Mouse (Mus musculus): ENCODE measurements around the gene Cfap74. TPM values are rescaled to one million over a fixed set of nuclear protein-coding genes. Genes with fewer than 3 reads are reported as not detected.
A peak's percentile ranks its signal among the peaks of the same experiment; 100 is the strongest.

Gene Cfap74
- polyA plus RNA-seq, 1 experiment from 2014 or later: 1.5 TPM

DNA sequence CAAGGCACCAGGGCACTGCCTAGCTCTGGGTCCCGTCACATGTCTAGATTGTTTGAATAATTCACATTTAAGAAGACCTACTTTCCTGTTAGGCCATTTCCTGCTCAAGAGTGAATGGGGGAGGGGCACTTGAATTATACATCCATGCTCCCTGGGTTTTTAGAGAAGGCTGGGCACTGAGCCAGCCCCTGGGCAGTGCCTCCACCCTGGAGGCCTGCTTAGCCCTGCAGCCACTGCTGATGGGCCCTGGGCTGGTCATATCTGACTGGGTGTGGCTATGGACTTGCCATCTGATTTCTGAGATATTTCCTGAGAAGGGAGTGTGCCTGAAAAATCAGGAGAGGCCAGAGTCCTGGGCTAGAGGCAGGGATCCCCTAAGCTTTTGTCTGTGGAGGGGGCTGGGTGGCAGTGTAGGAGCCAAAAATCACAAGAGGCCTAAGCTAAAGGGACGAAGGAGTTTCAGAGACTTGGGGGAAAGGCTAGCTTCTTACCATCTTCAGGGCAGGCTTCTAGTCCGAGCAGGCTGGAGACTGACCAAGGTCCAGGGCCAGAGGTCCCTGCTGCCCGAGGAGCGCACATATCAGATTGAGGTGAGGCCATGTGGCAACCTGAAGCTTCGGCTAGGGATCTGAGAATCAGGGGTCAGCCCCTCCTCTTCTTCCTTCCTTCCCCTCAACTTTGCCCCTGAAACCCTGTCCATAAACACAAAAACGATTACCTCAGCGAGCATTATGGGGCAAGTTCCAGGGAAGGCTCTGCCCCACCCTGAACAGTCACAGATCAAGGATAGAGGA lies 79.4 kb downstream of the Cfap74 start:
- ATAC-seq (ENCODE audit: low FRiP score, low TSS enrichment): peak; percentile 79
- 48% methylated on average over 8 of the region's 8 CpGs for WGBS

DNA sequence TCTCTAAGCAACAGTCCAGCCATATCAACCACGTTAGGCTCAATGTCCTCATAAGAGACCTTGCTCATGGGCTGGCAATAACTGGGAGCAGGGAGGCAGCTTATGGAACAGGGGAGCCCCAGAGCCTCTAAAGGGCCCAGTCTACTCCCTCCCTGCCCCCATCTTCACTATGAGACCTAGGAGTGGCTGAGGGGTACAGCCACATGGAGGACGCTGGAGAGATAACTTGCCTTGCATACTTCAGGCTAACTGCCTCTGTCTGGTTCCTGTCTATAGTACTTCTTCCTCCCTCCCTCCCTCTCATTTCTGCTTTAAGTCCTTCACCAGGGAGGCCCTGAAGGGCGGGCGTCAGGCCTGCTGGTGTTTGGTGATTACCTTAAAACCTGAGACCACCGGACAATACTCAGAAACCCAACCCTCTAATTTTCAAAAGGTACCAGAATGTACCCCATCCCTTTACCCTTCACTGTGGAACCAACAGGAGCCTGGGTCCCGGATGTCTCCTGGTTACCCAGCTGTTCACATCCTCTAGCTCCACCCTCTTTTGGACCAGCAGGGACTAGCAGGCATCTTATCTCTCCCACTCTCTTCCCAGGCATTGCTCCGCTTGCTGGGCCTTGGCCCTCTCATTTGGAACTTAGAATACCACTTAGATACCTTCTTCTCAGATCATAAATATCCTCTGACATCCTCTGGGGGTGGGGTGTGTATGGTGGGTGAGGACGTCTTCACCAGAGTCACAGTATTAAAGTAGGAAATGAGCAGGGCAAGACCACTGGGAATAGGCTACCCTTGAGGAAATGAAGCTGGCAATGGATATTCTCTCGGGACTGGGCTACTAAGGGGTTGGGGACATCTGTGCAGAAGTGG lies 80.3 kb downstream of the Cfap74 start:
- Histone ChIP-seq H3K4me1 (ENCODE audit: insufficient read depth, low read length) (peaks cover 46% of the 10 kb centered on the region), H3K27ac (ENCODE audit: low read length) (peak overlapping the region; percentile 90), H3K36me3 (ENCODE audit: insufficient read depth, low read length) (no peaks in the 10 kb centered on the region), H3K9me3 (ENCODE audit: low read length) (no peaks in the 10 kb centered on the region), H3K4me2 (replicated peaks; ENCODE audit: low read depth, low read length) (no peak overlapping the region), H3K9ac (replicated peaks; ENCODE audit: low read length) (0 out of 2 replicates have a peak overlapping the region, but pooled peaks have one; percentile 14), H3K4me3 (ENCODE audit: low read length) (no peak overlapping the region), H3K27me3 (ENCODE audit: insufficient read depth, low read length) (no peaks in the 10 kb centered on the region)
- no peak for ATAC-seq (ENCODE audit: low FRiP score, low TSS enrichment)
- WGBS: 77% methylated on average over 9 of the region's 9 CpGs

More for the DNA sequence above, 79.4 kb downstream of the Cfap74 start:
- Histone ChIP-seq H3K36me3 (ENCODE audit: insufficient read depth, low read length) (no peaks in the 10 kb centered on the region), H3K4me1 (ENCODE audit: insufficient read depth, low read length) (peaks cover 37% of the 10 kb centered on the region), H3K4me2 (replicated peaks; ENCODE audit: low read depth, low read length) (0 out of 2 replicates have a peak overlapping the region, but pooled peaks have one; percentile 9), H3K9ac (replicated peaks; ENCODE audit: low read length) (peak overlapping the region; percentile 20; the same call in 1 of the 2 replicates), H3K27me3 (ENCODE audit: insufficient read depth, low read length) (no peaks in the 10 kb centered on the region), H3K4me3 (ENCODE audit: low read length) (no peak overlapping the region), H3K9me3 (ENCODE audit: low read length) (no peaks in the 10 kb centered on the region), H3K27ac (ENCODE audit: low read length) (peak overlapping the region; percentile 90)

DNA sequence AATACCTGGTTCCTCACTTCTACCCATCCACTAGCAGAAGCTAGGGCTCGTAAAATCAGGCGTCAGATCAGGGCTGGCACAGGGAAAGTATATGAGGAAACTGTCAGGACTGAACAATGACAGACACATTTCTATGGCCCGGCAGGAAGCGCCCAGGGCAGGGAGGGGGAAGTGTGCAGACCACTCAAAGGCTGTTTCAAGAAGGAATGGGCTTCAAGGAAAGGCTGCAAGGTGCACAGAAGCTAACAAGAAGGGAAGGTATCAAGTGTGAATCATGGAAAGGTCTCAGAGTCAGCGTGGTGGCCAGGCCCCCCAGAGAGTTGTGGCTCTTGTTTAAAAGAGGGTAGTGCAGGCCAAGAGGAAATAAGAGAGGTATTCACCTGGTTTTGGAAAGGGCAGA lies 81.5 kb downstream of the Cfap74 start:
- 24% methylated on average over 5 of the region's 5 CpGs for WGBS
- no peaks in the 10 kb centered on the region for H3K27me3 ChIP-seq (ENCODE audit: insufficient read depth, low read length)
- H3K9ac ChIP-seq (replicated peaks; ENCODE audit: low read length): peak overlapping the region; percentile 100
- H3K4me1 ChIP-seq (ENCODE audit: insufficient read depth, low read length): peaks cover 54% of the 10 kb centered on the region
- peak overlapping the region; percentile 81 for H3K27ac ChIP-seq (ENCODE audit: low read length)
- no peaks in the 10 kb centered on the region for H3K9me3 ChIP-seq (ENCODE audit: low read length)
- H3K4me2 ChIP-seq (replicated peaks; ENCODE audit: low read depth, low read length): peak overlapping the region; percentile 83
- no peaks in the 10 kb centered on the region for H3K36me3 ChIP-seq (ENCODE audit: insufficient read depth, low read length)
- no peak for ATAC-seq (ENCODE audit: low FRiP score, low TSS enrichment)
- peak overlapping the region; percentile 99 for H3K4me3 ChIP-seq (ENCODE audit: low read length)

DNA sequence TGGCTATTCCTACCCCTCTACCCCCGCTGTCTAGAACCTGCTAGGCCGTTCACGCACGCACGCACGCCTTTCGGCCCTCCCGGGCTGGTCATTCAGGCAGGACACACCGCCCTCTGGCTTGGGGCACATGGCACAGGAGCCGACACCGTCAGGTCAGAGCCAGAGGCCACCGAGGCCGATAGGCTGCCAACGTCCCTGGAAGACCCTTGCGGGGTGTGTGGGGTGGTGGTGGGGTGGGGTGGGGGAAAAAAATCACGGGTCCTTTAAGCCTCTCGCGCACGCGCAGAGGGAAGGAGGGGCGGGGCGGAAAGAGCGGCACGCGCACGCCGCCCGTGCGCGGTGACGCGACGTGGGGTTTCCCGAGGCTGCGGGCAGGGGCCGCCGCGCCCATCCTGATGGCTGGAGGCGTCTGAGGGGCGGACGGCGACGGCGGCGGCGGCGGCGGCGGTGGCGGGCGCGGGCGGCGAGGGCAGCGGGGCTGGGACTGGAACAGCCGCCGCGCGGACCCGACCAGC lies 82.1 kb downstream of the Cfap74 start, which contains the start of gene Gnb1:
TSS of gene Gnb1 (plus strand) at position 372 of the 515 bp plus-strand sequence.
- Histone ChIP-seq H3K4me1 (ENCODE audit: insufficient read depth, low read length) (peaks cover 54% of the 10 kb centered on the region), H3K27me3 (ENCODE audit: insufficient read depth, low read length) (no peaks in the 10 kb centered on the region), H3K9ac (replicated peaks; ENCODE audit: low read length) (peak within 1 kb of the TSS; percentile 100), H3K9me3 (ENCODE audit: low read length) (no peaks in the 10 kb centered on the region), H3K36me3 (ENCODE audit: insufficient read depth, low read length) (no peaks in the 10 kb centered on the region), H3K4me2 (replicated peaks; ENCODE audit: low read depth, low read length) (peak within 1 kb of the TSS; percentile 83), H3K4me3 (ENCODE audit: low read length) (peak within 1 kb of the TSS; percentile 99), H3K27ac (ENCODE audit: low read length) (peak within 1 kb of the TSS; percentile 93)
- WGBS: 0% methylated on average over 38 of the region's 60 CpGs
- peak; percentile 85 for ATAC-seq (ENCODE audit: low FRiP score, low TSS enrichment)

DNA sequence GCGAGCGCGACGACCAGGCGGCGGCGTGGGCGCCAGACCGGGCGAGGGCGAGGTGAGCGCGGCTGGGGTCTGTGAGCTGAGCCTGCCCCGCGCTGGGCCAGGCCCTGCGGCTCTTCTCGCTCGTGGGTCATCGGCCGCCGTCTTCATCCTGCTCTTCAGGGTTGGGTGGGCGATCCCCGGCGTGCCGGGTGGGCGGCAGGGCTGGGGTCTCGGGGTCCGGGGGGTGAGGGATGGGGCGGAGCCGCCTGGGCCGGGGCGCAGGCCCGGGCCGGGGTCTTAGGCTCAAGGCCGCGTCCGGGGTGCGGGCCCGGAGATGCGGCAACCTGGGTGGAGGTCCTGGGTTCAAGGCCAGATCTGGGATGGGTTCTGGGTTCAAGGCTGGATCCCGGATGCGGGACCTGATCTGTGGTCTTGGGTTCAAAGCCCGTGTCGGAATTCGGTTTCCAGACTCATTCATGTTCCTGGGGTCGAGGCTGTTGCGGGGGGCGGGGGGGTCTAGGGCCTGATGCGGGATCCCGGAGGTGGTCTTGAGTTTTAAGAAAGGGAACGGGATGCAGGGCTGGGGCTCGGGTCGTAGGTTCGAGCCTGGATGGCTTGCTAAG lies 82.6 kb downstream of the Cfap74 start:
- Histone ChIP-seq H3K4me1 (ENCODE audit: insufficient read depth, low read length) (peaks cover 54% of the 10 kb centered on the region), H3K9ac (replicated peaks; ENCODE audit: low read length) (peak overlapping the region; percentile 100), H3K27ac (ENCODE audit: low read length) (peak overlapping the region; percentile 93), H3K36me3 (ENCODE audit: insufficient read depth, low read length) (no peaks in the 10 kb centered on the region), H3K9me3 (ENCODE audit: low read length) (no peaks in the 10 kb centered on the region), H3K4me3 (ENCODE audit: low read length) (peak overlapping the region; percentile 99), H3K27me3 (ENCODE audit: insufficient read depth, low read length) (no peaks in the 10 kb centered on the region), H3K4me2 (replicated peaks; ENCODE audit: low read depth, low read length) (peak overlapping the region; percentile 82)
- WGBS: 2% methylated on average over 44 of the region's 54 CpGs
- peak; percentile 29 for ATAC-seq (ENCODE audit: low FRiP score, low TSS enrichment)

DNA sequence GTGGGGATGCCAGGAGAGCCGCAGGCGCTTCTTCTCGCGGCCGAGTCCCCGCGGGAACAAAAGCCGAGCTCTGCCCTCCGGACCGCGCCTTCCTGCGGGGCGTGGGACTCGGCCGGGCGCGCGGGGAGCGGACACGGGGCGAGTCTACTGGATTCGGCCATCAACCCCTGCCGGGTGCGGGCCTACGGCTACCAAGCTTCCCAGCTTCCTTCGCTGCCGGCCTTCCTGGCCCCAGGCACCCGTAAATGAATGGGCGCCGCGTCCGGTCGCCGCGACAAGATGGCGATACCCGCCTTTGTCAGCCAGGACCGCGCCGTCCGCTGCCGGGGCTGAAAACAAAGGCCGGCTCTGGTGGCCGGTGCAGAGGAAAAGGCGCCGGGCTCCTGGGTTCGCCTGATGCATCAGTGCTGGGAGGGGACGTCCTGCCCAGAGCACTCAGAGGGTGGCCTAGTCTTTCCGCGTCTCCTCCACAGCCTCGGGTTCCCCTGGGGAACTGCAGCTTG lies 83.2 kb downstream of the Cfap74 start:
- peak overlapping the region; percentile 99 for H3K4me3 ChIP-seq (ENCODE audit: low read length)
- H3K27me3 ChIP-seq (ENCODE audit: insufficient read depth, low read length): no peaks in the 10 kb centered on the region
- peak overlapping the region; percentile 82 for H3K4me2 ChIP-seq (replicated peaks; ENCODE audit: low read depth, low read length)
- peak overlapping the region; percentile 100 for H3K9ac ChIP-seq (replicated peaks; ENCODE audit: low read length)
- WGBS: 0% methylated on average over 46 of the region's 51 CpGs
- H3K27ac ChIP-seq (ENCODE audit: low read length): peak overlapping the region; percentile 93
- H3K36me3 ChIP-seq (ENCODE audit: insufficient read depth, low read length): no peaks in the 10 kb centered on the region
- H3K4me1 ChIP-seq (ENCODE audit: insufficient read depth, low read length): peaks cover 51% of the 10 kb centered on the region
- no peaks in the 10 kb centered on the region for H3K9me3 ChIP-seq (ENCODE audit: low read length)
- ATAC-seq (ENCODE audit: low FRiP score, low TSS enrichment): no peak

DNA sequence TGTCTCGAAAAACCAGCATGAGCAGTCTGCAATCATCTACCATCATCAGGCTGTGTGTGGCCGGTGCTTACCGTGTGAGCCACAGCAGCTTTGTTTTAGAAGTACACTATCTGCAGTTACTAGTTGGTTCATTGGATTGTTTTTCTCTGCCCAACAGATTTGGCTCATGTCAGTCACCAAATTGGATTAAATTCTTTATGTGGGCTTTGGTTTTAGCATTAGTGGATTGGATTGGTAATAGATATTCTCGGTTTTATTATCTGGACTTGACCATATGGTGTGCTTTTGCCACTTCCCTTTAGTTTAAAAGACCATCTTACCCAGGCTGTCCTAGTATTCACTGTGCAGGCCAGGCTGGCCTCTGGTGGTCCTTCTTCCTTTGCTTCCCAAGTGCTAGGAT lies 85.9 kb downstream of the Cfap74 start:
- Histone ChIP-seq H3K9ac (replicated peaks; ENCODE audit: low read length) (no peak overlapping the region), H3K4me1 (ENCODE audit: insufficient read depth, low read length) (peaks cover 30% of the 10 kb centered on the region), H3K27me3 (ENCODE audit: insufficient read depth, low read length) (no peaks in the 10 kb centered on the region), H3K4me2 (replicated peaks; ENCODE audit: low read depth, low read length) (no peak overlapping the region), H3K4me3 (ENCODE audit: low read length) (no peak overlapping the region), H3K27ac (ENCODE audit: low read length) (no peak overlapping the region), H3K9me3 (ENCODE audit: low read length) (no peaks in the 10 kb centered on the region), H3K36me3 (ENCODE audit: insufficient read depth, low read length) (no peaks in the 10 kb centered on the region)
- ATAC-seq (ENCODE audit: low FRiP score, low TSS enrichment): no peak
- WGBS: 63% methylated on average over 4 of the region's 4 CpGs

DNA sequence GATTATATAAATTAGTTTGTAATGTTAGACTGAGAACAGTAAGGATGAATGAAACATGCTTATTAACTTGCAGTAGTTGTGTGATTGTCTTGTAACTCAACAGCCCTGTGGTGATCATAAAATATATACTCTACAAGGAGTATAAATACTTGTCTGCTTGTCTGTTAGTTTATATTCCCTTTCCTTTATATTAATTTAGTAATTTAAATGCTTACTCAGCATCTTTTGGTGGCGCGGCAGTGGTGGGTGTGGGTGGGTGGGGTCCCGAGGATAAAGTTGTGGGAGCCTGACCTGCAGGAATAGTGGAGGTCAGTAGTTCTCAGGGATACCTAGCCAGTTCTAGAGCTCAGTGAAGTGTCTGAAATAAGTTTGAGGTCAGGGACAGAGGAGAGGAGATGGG lies 89.0 kb downstream of the Cfap74 start:
- Histone ChIP-seq H3K36me3 (ENCODE audit: insufficient read depth, low read length) (no peaks in the 10 kb centered on the region), H3K4me3 (ENCODE audit: low read length) (no peak overlapping the region), H3K9ac (replicated peaks; ENCODE audit: low read length) (no peak overlapping the region), H3K27me3 (ENCODE audit: insufficient read depth, low read length) (no peaks in the 10 kb centered on the region), H3K9me3 (ENCODE audit: low read length) (no peaks in the 10 kb centered on the region), H3K27ac (ENCODE audit: low read length) (no peak overlapping the region), H3K4me1 (ENCODE audit: insufficient read depth, low read length) (peaks cover 23% of the 10 kb centered on the region), H3K4me2 (replicated peaks; ENCODE audit: low read depth, low read length) (no peak overlapping the region)
- no peak for ATAC-seq (ENCODE audit: low FRiP score, low TSS enrichment)
- 77% methylated on average over 3 of the region's 3 CpGs for WGBS

DNA sequence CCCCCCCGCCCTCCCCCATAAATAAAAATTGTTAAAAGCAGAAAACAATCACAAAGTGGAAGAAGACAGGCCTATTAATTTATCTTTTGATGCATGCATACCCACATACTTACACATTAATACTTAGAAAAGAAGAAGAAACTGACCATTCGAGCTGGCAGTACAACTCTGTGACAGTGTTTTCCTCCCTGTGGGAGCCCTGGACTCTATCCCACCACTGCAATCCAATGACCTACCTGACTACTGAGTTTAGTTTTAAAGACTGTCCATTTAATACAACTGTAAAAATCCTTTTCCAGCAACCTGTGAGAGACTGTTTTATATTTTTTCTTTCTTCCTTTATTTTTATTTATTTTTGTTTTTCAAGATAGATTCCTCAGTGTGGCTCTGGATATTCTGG lies 92.1 kb downstream of the Cfap74 start:
- no peak for ATAC-seq (ENCODE audit: low FRiP score, low TSS enrichment)
- no peaks in the 10 kb centered on the region for H3K36me3 ChIP-seq (ENCODE audit: insufficient read depth, low read length)
- H3K27me3 ChIP-seq (ENCODE audit: insufficient read depth, low read length): no peaks in the 10 kb centered on the region
- no peak overlapping the region for H3K27ac ChIP-seq (ENCODE audit: low read length)
- no peaks in the 10 kb centered on the region for H3K9me3 ChIP-seq (ENCODE audit: low read length)
- no peak overlapping the region for H3K4me2 ChIP-seq (replicated peaks; ENCODE audit: low read depth, low read length)
- no peak overlapping the region for H3K9ac ChIP-seq (replicated peaks; ENCODE audit: low read length)
- peaks cover 9% of the 10 kb centered on the region; the same call in 1 of the 2 replicates for H3K4me1 ChIP-seq (ENCODE audit: insufficient read depth, low read length)
- WGBS: 76% methylated on average over 2 of the region's 2 CpGs
- H3K4me3 ChIP-seq (ENCODE audit: low read length): no peak overlapping the region

All from kidney, embryonic 16.5 days (tissue).